In genomic region chr11:74105066-74105465, GRCm38 (mm10) we compare ENCODE assay signal across 25 mouse cellular contexts. TPM values are rescaled to one million over a fixed set of nuclear protein-coding genes. Genes with fewer than 3 reads are reported as not detected.
A peak's percentile ranks its signal among the peaks of the same experiment; 100 is the strongest.
DNase-seq lines count a peak whose midpoint lies in the region; ATAC-seq and TF ChIP-seq lines count a peak whose summit lies in the region.
"Had no signal": no experiment of that assay in that cellular context is flagged by ENCODE, and none has a peak within 500 bp of the region (broad histone marks: within the 10 kb centered on the region; RNA-seq: fewer than 3 reads in every experiment).

No protein-coding gene starts in this region.

- H3K27ac ChIP-seq in cerebellum, adult 2 months (ENCODE audit: insufficient read depth, low read length) = no peak overlapping the region
- H3K27ac ChIP-seq in midbrain, embryonic 14.5 days (replicated peaks; ENCODE audit: low read depth, low read length) = no peak overlapping the region
- H3K27ac ChIP-seq in midbrain, embryonic 16.5 days (ENCODE audit: low read length) = no peak overlapping the region
- no peak overlapping the region for H3K27ac ChIP-seq in ES-E14 (ENCODE audit: insufficient read depth, low read depth, low read length, poor library complexity, severe bottlenecking)
- H3K27ac ChIP-seq: embryonic facial prominence, embryonic 12.5 days; forebrain, embryonic 15.5 days; heart, embryonic 10.5 days; hindbrain, embryonic 14.5 days had no signal

- in situ Hi-C loops in ES-E14 (cut with MboI; ENCODE audit: low sequenced_read_pairs in 2 of 2, unreplicated experiment in 2 of 2) = no loop called here

- no peak for TF ChIP-seq CTCF in cerebellum, adult 2 months (IDR thresholded peaks at IDR 0.05; ENCODE audit: borderline replicate concordance, insufficient read depth, low read depth, low read length)

- no peak overlapping the region for H3K4me2 ChIP-seq in midbrain, embryonic 14.5 days (ENCODE audit: low read length)
- H3K4me2 ChIP-seq in midbrain, embryonic 16.5 days (ENCODE audit: low read length) = no peak overlapping the region
- H3K4me2 ChIP-seq: embryonic facial prominence, embryonic 12.5 days; forebrain, embryonic 15.5 days; hindbrain, embryonic 14.5 days had no signal

- peaks cover 10% of the 10 kb centered on the region; the same call in 1 of the 2 replicates for H3K9me3 ChIP-seq in midbrain, embryonic 14.5 days (ENCODE audit: control insufficient read depth, low read length)
- H3K9me3 ChIP-seq in midbrain, embryonic 16.5 days (replicated peaks; ENCODE audit: control insufficient read depth, low read length, poor library complexity, severe bottlenecking) = peaks cover 7% of the 10 kb centered on the region; the same call in 1 of the 2 replicates
- H3K9me3 ChIP-seq in ES-E14 (ENCODE audit: control insufficient read depth, insufficient read depth, low read depth, low read length) = no peaks in the 10 kb centered on the region
- H3K9me3 ChIP-seq: embryonic facial prominence, embryonic 12.5 days had no signal

- peak; percentile 70 to 81 for DNase-seq in cerebellum, postnatal 14 days
- no peak for DNase-seq in cerebellum, adult 2 months
- peak; percentile 0 for DNase-seq in midbrain, embryonic 14.5 days
- peak; percentile 30 for DNase-seq in ES-E14 (ENCODE audit: low read depth, low spot score)
- DNase-seq in retina, embryonic 14.5 days (ENCODE audit: low spot score) = peak; percentile 2
- no peak for DNase-seq in gastrocnemius, adult 18-20 months (ENCODE audit: low spot score)
- DNase-seq in heart, postnatal 4 days = no peak
- DNase-seq: adrenal gland, postnatal 10 days; cerebellum, adult 11-12 months; gastrocnemius, postnatal 10 days; heart, adult 18-20 months; heart, postnatal 10 days had no signal

- no peaks in the 10 kb centered on the region for H3K27me3 ChIP-seq in cerebellum, adult 2 months (ENCODE audit: control insufficient read depth, insufficient read depth, low read length)
- no peaks in the 10 kb centered on the region for H3K27me3 ChIP-seq in midbrain, embryonic 14.5 days (ENCODE audit: control insufficient read depth, insufficient read depth, low read length)
- H3K27me3 ChIP-seq in midbrain, embryonic 16.5 days (ENCODE audit: control insufficient read depth, insufficient read depth, low read depth, low read length) = no peaks in the 10 kb centered on the region
- H3K27me3 ChIP-seq: embryonic facial prominence, embryonic 12.5 days; forebrain, embryonic 15.5 days had no signal

- no peaks in the 10 kb centered on the region for H3K36me3 ChIP-seq in midbrain, embryonic 14.5 days (ENCODE audit: control insufficient read depth, insufficient read depth, low read length)
- H3K36me3 ChIP-seq in midbrain, embryonic 16.5 days (ENCODE audit: control insufficient read depth, insufficient read depth, low read length) = no peaks in the 10 kb centered on the region
- no peaks in the 10 kb centered on the region for H3K36me3 ChIP-seq in ES-E14 (ENCODE audit: control insufficient read depth, insufficient read depth, low read length, poor library complexity, severe bottlenecking)
- H3K36me3 ChIP-seq: embryonic facial prominence, embryonic 12.5 days; forebrain, embryonic 15.5 days; heart, embryonic 10.5 days had no signal

- no peak for TF ChIP-seq POLR2A in cerebellum, adult 2 months (IDR thresholded peaks at IDR 0.05; ENCODE audit: borderline replicate concordance, insufficient read depth, low read length)

- H3K4me3 ChIP-seq in cerebellum, adult 2 months (replicated peaks; ENCODE audit: insufficient read depth, low read depth, low read length) = no peak overlapping the region
- no peak overlapping the region for H3K4me3 ChIP-seq in midbrain, embryonic 14.5 days (replicated peaks; ENCODE audit: low read depth, low read length)
- no peak overlapping the region for H3K4me3 ChIP-seq in midbrain, embryonic 16.5 days (ENCODE audit: low read depth, low read length)
- H3K4me3 ChIP-seq in ES-E14 (ENCODE audit: insufficient read depth in 1 of 2, low read depth in 1 of 2, low read length in 2 of 2, poor library complexity in 1 of 2, severe bottlenecking in 1 of 2) = no peak overlapping the region
- H3K4me3 ChIP-seq: embryonic facial prominence, embryonic 12.5 days; forebrain, embryonic 15.5 days; heart, embryonic 10.5 days had no signal

- H3K9ac ChIP-seq in midbrain, embryonic 14.5 days (replicated peaks; ENCODE audit: low read length) = no peak overlapping the region
- H3K9ac ChIP-seq in midbrain, embryonic 16.5 days (ENCODE audit: low read depth, low read length) = no peak overlapping the region
- no peak overlapping the region for H3K9ac ChIP-seq in ES-E14 (ENCODE audit: insufficient read depth, low read depth, low read length, poor library complexity, severe bottlenecking)
- H3K9ac ChIP-seq: embryonic facial prominence, embryonic 12.5 days; forebrain, embryonic 15.5 days; hindbrain, embryonic 14.5 days had no signal

- H3K4me1 ChIP-seq in cerebellum, adult 2 months (ENCODE audit: control insufficient read depth, insufficient read depth, low read length) = no peaks in the 10 kb centered on the region
- no peaks in the 10 kb centered on the region for H3K4me1 ChIP-seq in midbrain, embryonic 14.5 days (ENCODE audit: control insufficient read depth, insufficient read depth, low read length)
- no peaks in the 10 kb centered on the region for H3K4me1 ChIP-seq in midbrain, embryonic 16.5 days (ENCODE audit: control insufficient read depth, insufficient read depth, low read length)
- peaks cover 0 to 2% of the 10 kb centered on the region in 2 experiments; a peak in 1 of 4 replicates for H3K4me1 ChIP-seq in ES-E14 (ENCODE audit: control insufficient read depth in 2 of 2, insufficient read depth in 2 of 2, low read length in 2 of 2, poor library complexity in 1 of 2)
- H3K4me1 ChIP-seq: embryonic facial prominence, embryonic 12.5 days; forebrain, embryonic 15.5 days; heart, embryonic 10.5 days had no signal

- WGBS in cerebellum, adult 2 months = 14% methylated on average over 5 of the region's 5 CpGs
- WGBS in midbrain, embryonic 14.5 days = 41% methylated on average over 5 of the region's 5 CpGs
- 48% methylated on average over 5 of the region's 5 CpGs for WGBS in midbrain, embryonic 16.5 days

- ATAC-seq in midbrain, embryonic 14.5 days (ENCODE audit: low FRiP score, low TSS enrichment) = no peak
- ATAC-seq in midbrain, embryonic 16.5 days = no peak
- ATAC-seq: forebrain, embryonic 15.5 days had no signal

TF ChIP-seq in ES-E14, 5 proteins besides CTCF, POLR2A, EP300 and RAD21:
- TF ChIP-seq ZNF384 (IDR thresholded peaks at IDR 0.05; ENCODE audit: low read depth, low read length) = no peak
- TF ChIP-seq ZC3H11A (IDR thresholded peaks at IDR 0.05; ENCODE audit: borderline replicate concordance, low read depth, low read length) = no peak
- no peak for TF ChIP-seq CHD2 (IDR thresholded peaks at IDR 0.05; ENCODE audit: low read depth, low read length)
- TF ChIP-seq MAFK (IDR thresholded peaks at IDR 0.05; ENCODE audit: insufficient read depth, low read depth, low read length) = no peak
- no peak for TF ChIP-seq HCFC1 (IDR thresholded peaks at IDR 0.05; ENCODE audit: borderline replicate concordance, insufficient read depth, low read length)

RNA-seq across cellular contexts. Expression of gene Olfr401, which starts 8.4 kb away (rescaled TPM):
- not detected in 2 replicates for polyA plus RNA-seq in cerebellum, adult 2 months (2012; rRNA removed)
- polyA plus RNA-seq in midbrain, embryonic 14.5 days (2014; fragmentation: Nextera tagmentation; extraction: Ambion mirVana) = not detected in 2 replicates
- polyA plus RNA-seq in midbrain, embryonic 16.5 days (2015; fragmentation: Nextera tagmentation; extraction: Ambion mirVana) = not detected in 2 replicates
- not detected in 2 replicates for total RNA-seq in ES-E14 (2012; rRNA removed)
- total RNA-seq in gastrocnemius, adult 18-20 months (2021) = not detected
- total RNA-seq in heart, postnatal 4 days (2021) = not detected
- total RNA-seq: adrenal gland, postnatal 10 days; adrenal gland, postnatal 4 days; gastrocnemius, postnatal 10 days; gastrocnemius, postnatal 4 days; heart, adult 18-20 months; heart, postnatal 10 days; hematopoietic stem cell, adult 5-6 weeks had no signal
- polyA plus RNA-seq: brain, embryonic 14.5 days; C2C12; cortical plate, adult 2 months; embryonic facial prominence, embryonic 12.5 days; forebrain, embryonic 11.5 days; forebrain, embryonic 15.5 days; heart, embryonic 10.5 days; heart, embryonic 14.5 days; hindbrain, embryonic 14.5 days had no signal

RNA-seq across cellular contexts. Expression of gene Zfp616, which starts 35.3 kb away (rescaled TPM):
- not detected in 2 replicates for polyA plus RNA-seq in cerebellum, adult 2 months (2012; rRNA removed)
- not detected in 2 replicates for polyA plus RNA-seq in midbrain, embryonic 14.5 days (2014; fragmentation: Nextera tagmentation; extraction: Ambion mirVana)
- not detected in 2 replicates for polyA plus RNA-seq in midbrain, embryonic 16.5 days (2015; fragmentation: Nextera tagmentation; extraction: Ambion mirVana)
- total RNA-seq in ES-E14 (2012; rRNA removed) = not detected in 2 replicates
- total RNA-seq in gastrocnemius, adult 18-20 months (2021) = not detected
- total RNA-seq in heart, postnatal 4 days (2021) = not detected
- total RNA-seq: adrenal gland, postnatal 10 days; adrenal gland, postnatal 4 days; gastrocnemius, postnatal 10 days; gastrocnemius, postnatal 4 days; heart, adult 18-20 months; heart, postnatal 10 days; hematopoietic stem cell, adult 5-6 weeks had no signal
- polyA plus RNA-seq: brain, embryonic 14.5 days; C2C12; cortical plate, adult 2 months; embryonic facial prominence, embryonic 12.5 days; forebrain, embryonic 11.5 days; forebrain, embryonic 15.5 days; heart, embryonic 10.5 days; heart, embryonic 14.5 days; hindbrain, embryonic 14.5 days had no signal

RNA-seq across cellular contexts. Expression of gene Olfr402, which starts 48.3 kb away (rescaled TPM):
- polyA plus RNA-seq in cerebellum, adult 2 months (2012; rRNA removed) = not detected in 2 replicates
- not detected in 2 replicates for polyA plus RNA-seq in midbrain, embryonic 14.5 days (2014; fragmentation: Nextera tagmentation; extraction: Ambion mirVana)
- polyA plus RNA-seq in midbrain, embryonic 16.5 days (2015; fragmentation: Nextera tagmentation; extraction: Ambion mirVana) = not detected in 2 replicates
- not detected in 2 replicates for total RNA-seq in ES-E14 (2012; rRNA removed)
- total RNA-seq in gastrocnemius, adult 18-20 months (2021) = not detected
- total RNA-seq in heart, postnatal 4 days (2021) = not detected
- total RNA-seq: adrenal gland, postnatal 10 days; adrenal gland, postnatal 4 days; gastrocnemius, postnatal 10 days; gastrocnemius, postnatal 4 days; heart, adult 18-20 months; heart, postnatal 10 days; hematopoietic stem cell, adult 5-6 weeks had no signal
- polyA plus RNA-seq: brain, embryonic 14.5 days; C2C12; cortical plate, adult 2 months; embryonic facial prominence, embryonic 12.5 days; forebrain, embryonic 11.5 days; forebrain, embryonic 15.5 days; heart, embryonic 10.5 days; heart, embryonic 14.5 days; hindbrain, embryonic 14.5 days had no signal

RNA-seq across cellular contexts. Expression of gene Olfr399, which starts 48.7 kb away (rescaled TPM):
- not detected in 2 replicates for polyA plus RNA-seq in cerebellum, adult 2 months (2012; rRNA removed)
- polyA plus RNA-seq in midbrain, embryonic 14.5 days (2014; fragmentation: Nextera tagmentation; extraction: Ambion mirVana) = not detected in 2 replicates
- polyA plus RNA-seq in midbrain, embryonic 16.5 days (2015; fragmentation: Nextera tagmentation; extraction: Ambion mirVana) = not detected in 2 replicates
- not detected in 2 replicates for total RNA-seq in ES-E14 (2012; rRNA removed)
- not detected for total RNA-seq in gastrocnemius, adult 18-20 months (2021)
- not detected for total RNA-seq in heart, postnatal 4 days (2021)
- total RNA-seq: adrenal gland, postnatal 10 days; adrenal gland, postnatal 4 days; gastrocnemius, postnatal 10 days; gastrocnemius, postnatal 4 days; heart, adult 18-20 months; heart, postnatal 10 days; hematopoietic stem cell, adult 5-6 weeks had no signal
- polyA plus RNA-seq: brain, embryonic 14.5 days; C2C12; cortical plate, adult 2 months; embryonic facial prominence, embryonic 12.5 days; forebrain, embryonic 11.5 days; forebrain, embryonic 15.5 days; heart, embryonic 10.5 days; heart, embryonic 14.5 days; hindbrain, embryonic 14.5 days had no signal

RNA-seq across cellular contexts. Expression of gene Olfr139, which starts 48.7 kb away (rescaled TPM):
- not detected in 2 replicates for polyA plus RNA-seq in cerebellum, adult 2 months (2012; rRNA removed)
- not detected in 2 replicates for polyA plus RNA-seq in midbrain, embryonic 14.5 days (2014; fragmentation: Nextera tagmentation; extraction: Ambion mirVana)
- polyA plus RNA-seq in midbrain, embryonic 16.5 days (2015; fragmentation: Nextera tagmentation; extraction: Ambion mirVana) = not detected in 2 replicates
- not detected in 2 replicates for total RNA-seq in ES-E14 (2012; rRNA removed)
- total RNA-seq in gastrocnemius, adult 18-20 months (2021) = not detected
- total RNA-seq in heart, postnatal 4 days (2021) = not detected
- total RNA-seq: adrenal gland, postnatal 10 days; adrenal gland, postnatal 4 days; gastrocnemius, postnatal 10 days; gastrocnemius, postnatal 4 days; heart, adult 18-20 months; heart, postnatal 10 days; hematopoietic stem cell, adult 5-6 weeks had no signal
- polyA plus RNA-seq: brain, embryonic 14.5 days; C2C12; cortical plate, adult 2 months; embryonic facial prominence, embryonic 12.5 days; forebrain, embryonic 11.5 days; forebrain, embryonic 15.5 days; heart, embryonic 10.5 days; heart, embryonic 14.5 days; hindbrain, embryonic 14.5 days had no signal

Comparison
In these comparisons a context has a peak if more than half of its experiments do, and no peak if none do; other contexts are left out.
1. DNase-seq: peak in cerebellum, postnatal 14 days (2 of 2), midbrain, embryonic 14.5 days (single experiment), ES-E14 (single experiment) and retina, embryonic 14.5 days (single experiment); none in cerebellum, adult 2 months (0 of 2), gastrocnemius, adult 18-20 months (single experiment) and heart, postnatal 4 days (single experiment).